Mouse (Mus musculus) small intestine, adult 2 months (tissue): Measurements from ENCODE around the gene Clec16a.

Experiments used
- CTCF ChIP-seq: fragments of 200-500 bp; IDR thresholded peaks from 2 replicates; pipeline ENCODE4 v1.5.1; 2012; ENCODE audit warnings: low read depth, mild to moderate bottlenecking, control low read depth, inconsistent platforms, low read length, moderate library complexity, mixed read lengths; ENCODE audit not compliant: insufficient replicate concordance, insufficient read length; ENCODE audit errors: extremely low read depth
- POLR2A ChIP-seq: fragments of 200-500 bp; IDR thresholded peaks from 2 replicates; pipeline ENCODE4 v1.6.1; 2012; ENCODE audit warnings: low read depth, mild to moderate bottlenecking, control low read depth, inconsistent platforms, low read length, moderate library complexity

GRCm38 (mm10) chr16:10719971-10720370 is 174.8 kb downstream of the Clec16a start:
- TF ChIP-seq POLR2A (no peak), CTCF (no peak)
